Mouse (Mus musculus): ENCODE measurements around the gene Fam129b.

DNA sequence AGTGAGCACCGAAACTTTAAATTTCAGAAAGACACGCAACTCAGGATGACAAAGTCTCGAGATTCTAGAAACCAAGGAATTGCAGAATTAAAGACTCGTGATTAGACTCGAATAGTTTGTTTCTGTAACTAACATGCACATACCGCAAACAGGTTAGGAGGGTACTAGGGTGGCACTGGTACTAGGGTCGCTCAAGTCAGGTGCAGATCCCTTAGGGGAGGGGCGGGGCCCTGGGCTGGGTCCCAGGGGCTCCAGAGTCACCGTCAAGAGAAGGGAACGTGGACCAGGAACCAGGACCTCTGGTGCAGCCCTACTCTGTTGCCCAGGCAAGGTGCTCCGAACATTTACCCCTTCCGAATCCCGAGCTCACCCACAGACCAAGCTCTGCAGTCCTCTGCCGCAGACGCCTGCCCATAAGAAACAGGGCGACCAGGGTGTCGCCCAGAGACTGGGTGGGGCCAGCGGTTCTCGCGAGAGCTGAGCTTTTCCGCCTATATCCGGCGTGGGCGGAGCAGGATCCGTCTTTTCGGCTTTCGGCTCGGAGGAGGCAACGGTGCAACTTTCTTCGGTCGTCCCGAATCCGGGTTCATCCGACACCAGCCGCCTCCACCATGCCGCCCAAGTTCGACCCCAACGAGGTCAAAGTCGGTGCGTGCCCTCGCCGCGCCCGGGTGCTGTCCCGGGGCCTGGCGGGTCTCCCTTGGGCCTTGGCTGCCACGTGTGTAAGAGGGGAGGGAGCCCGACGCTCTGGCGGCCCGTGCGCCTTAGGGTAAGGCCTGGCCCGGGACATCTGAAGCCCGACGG lies 85.5 kb downstream of the Fam129b start, which contains the start of the genes Rpl12 and Lrsam1:
- TF ChIP-seq CTCF (IDR thresholded peaks at IDR 0.05; ENCODE audit: borderline replicate concordance, insufficient read depth, low read length) (no peak), POLR2A (IDR thresholded peaks at IDR 0.05; ENCODE audit: low read depth, low read length) (peak; percentile 90)
